Mouse (Mus musculus) NIH3T3 (cell line): Measurements from ENCODE around the gene Eya3.
A peak's percentile ranks its signal among the peaks of the same experiment; 100 is the strongest.
"Not testable (repeated sequence)": the region's sequence is repeated elsewhere in the genome, so short reads cannot be mapped to it uniquely, and the experiment has no call there.

Experiments
- DNase-seq: peaks from one replicate; pipeline ENCODE4 v3.0.0-alpha.2; 2012; ENCODE audit warnings: low read depth

The Eya3 gene

GRCm38 (mm10) chr4:132743992-132744911 is 105.5 kb downstream of the Eya3 start:
- no peak for DNase-seq

- DNase-seq = no peak
These were observed 108.2 kb downstream of the Eya3 start for GRCm38 (mm10) chr4:132746911-132747517.

GRCm38 (mm10) chr4:132747664-132748259 is 109.0 kb downstream of the Eya3 start:
- no peak for DNase-seq

- no peak for DNase-seq
These were observed 110.0 kb downstream of the Eya3 start for GRCm38 (mm10) chr4:132748778-132749177.

- DNase-seq = no peak
These were observed 110.6 kb downstream of the Eya3 start for GRCm38 (mm10) chr4:132749258-132749982.

GRCm38 (mm10) chr4:132752992-132753391 is 114.2 kb downstream of the Eya3 start:
- no peak for DNase-seq

- DNase-seq = peak; percentile 32
These were observed 118.2 kb downstream of the Eya3 start, which contains the start of gene Smpdl3b for GRCm38 (mm10) chr4:132756974-132757373. Gene Smpdl3b, minus strand, starts transcription at chr4:132757252.

- peak; percentile 62 for DNase-seq
These were observed 119.0 kb downstream of the Eya3 start for GRCm38 (mm10) chr4:132757633-132758351.

GRCm38 (mm10) chr4:132760296-132760695 is 121.5 kb downstream of the Eya3 start:
- no peak for DNase-seq

- no peak for DNase-seq
These were observed 123.8 kb downstream of the Eya3 start for GRCm38 (mm10) chr4:132762602-132763001.

GRCm38 (mm10) chr4:132763125-132763524 is 124.3 kb downstream of the Eya3 start:
- DNase-seq = not testable (repeated sequence)

- DNase-seq = peak; percentile 99
These were observed 129.4 kb downstream of the Eya3 start, which contains the start of gene Rpa2 for GRCm38 (mm10) chr4:132767914-132768876. Gene Rpa2, plus strand, starts transcription at chr4:132768332.

- no peak for DNase-seq
These were observed 133.0 kb downstream of the Eya3 start for GRCm38 (mm10) chr4:132771776-132772175.
